Mouse (Mus musculus): ENCODE measurements at regions not wholly inside any gene's neighbourhood (a gene's known extent, or its start where the extent isn't known, plus 50 kb on each side); places are given as distances from the start of the nearest gene placed in this dataset.

DNA sequence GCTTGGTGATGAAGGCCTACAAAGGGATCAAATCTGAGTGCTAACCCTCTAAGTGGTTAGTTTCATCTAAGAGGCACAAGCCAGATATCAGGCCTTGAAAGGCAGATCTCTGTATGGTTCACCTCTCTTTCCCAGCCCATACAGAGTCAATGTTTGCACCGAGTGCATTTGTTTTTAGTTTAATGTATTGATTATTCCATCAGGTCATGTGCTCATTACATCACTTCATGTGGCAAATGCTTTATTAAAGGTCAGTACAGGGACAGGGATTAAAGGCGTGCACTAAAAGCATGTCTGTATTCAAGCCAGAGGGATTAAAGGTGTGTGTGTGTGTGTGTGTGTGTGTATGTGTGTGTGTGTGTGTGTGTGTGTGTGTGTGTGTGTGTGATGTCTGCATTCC lies 132.5 kb upstream of the Dcn start:
- Histone ChIP-seq H3K27ac (no peak overlapping the region), H3K9ac (replicated peaks) (no peak overlapping the region), H3K4me2 (no peak overlapping the region), H3K36me3 (no peaks in the 10 kb centered on the region), H3K27me3 (no peaks in the 10 kb centered on the region), H3K9me3 (no peaks in the 10 kb centered on the region), H3K4me1 (replicated peaks) (no peaks in the 10 kb centered on the region), H3K4me3 (replicated peaks) (no peak overlapping the region)
- no peak for ATAC-seq (ENCODE audit: insufficient number of reproducible peaks, insufficient read depth, low FRiP score, low TSS enrichment, low read depth)
- WGBS: 80% methylated on average over 2 of the region's 2 CpGs

GRCm38 (mm10) chr10:97368625-97369024 lies 110.8 kb upstream of the Dcn start:
- Histone ChIP-seq H3K9me3 (no peaks in the 10 kb centered on the region), H3K27me3 (no peaks in the 10 kb centered on the region), H3K9ac (replicated peaks) (no peak overlapping the region), H3K27ac (no peak overlapping the region), H3K4me1 (replicated peaks) (no peaks in the 10 kb centered on the region), H3K36me3 (no peaks in the 10 kb centered on the region), H3K4me2 (no peak overlapping the region), H3K4me3 (replicated peaks) (no peak overlapping the region)
- no peak for ATAC-seq (ENCODE audit: insufficient number of reproducible peaks, insufficient read depth, low FRiP score, low TSS enrichment, low read depth)
- WGBS: 68% methylated on average over 3 of the region's 3 CpGs

- Histone ChIP-seq H3K4me2 (no peak overlapping the region), H3K4me3 (replicated peaks) (no peak overlapping the region), H3K36me3 (no peaks in the 10 kb centered on the region), H3K4me1 (replicated peaks) (no peaks in the 10 kb centered on the region), H3K9me3 (no peaks in the 10 kb centered on the region), H3K27me3 (no peaks in the 10 kb centered on the region), H3K9ac (replicated peaks) (no peak overlapping the region), H3K27ac (no peak overlapping the region)
- ATAC-seq (ENCODE audit: insufficient number of reproducible peaks, insufficient read depth, low FRiP score, low TSS enrichment, low read depth): no peak
- WGBS: 11% methylated on average over 2 of the region's 2 CpGs
These were observed 103.6 kb upstream of the Dcn start for GRCm38 (mm10) chr10:97375824-97376223.

DNA sequence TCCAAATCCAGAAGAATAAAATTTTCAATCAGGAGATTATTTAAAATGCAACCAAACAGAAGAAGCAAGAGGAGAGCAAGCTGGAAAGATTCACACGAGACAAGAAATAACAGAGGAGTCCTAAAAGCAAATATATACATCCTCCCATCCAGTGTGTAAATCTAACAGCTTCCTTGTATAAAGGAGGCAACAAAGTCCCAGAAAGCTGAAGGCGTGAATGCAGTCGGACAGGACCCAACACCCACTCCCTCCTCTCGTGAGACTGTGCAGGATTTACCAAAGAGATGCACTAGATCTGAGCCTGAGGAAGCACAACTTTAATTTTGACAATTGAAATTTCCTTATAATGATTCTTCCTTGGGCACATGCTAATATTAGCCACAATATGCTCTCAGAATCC lies 103.0 kb upstream of the Dcn start:
- Histone ChIP-seq H3K9me3 (no peaks in the 10 kb centered on the region), H3K27ac (no peak overlapping the region), H3K4me3 (replicated peaks) (no peak overlapping the region), H3K4me1 (replicated peaks) (no peaks in the 10 kb centered on the region), H3K4me2 (no peak overlapping the region), H3K36me3 (no peaks in the 10 kb centered on the region), H3K27me3 (no peaks in the 10 kb centered on the region), H3K9ac (replicated peaks) (no peak overlapping the region)
- no peak for ATAC-seq (ENCODE audit: insufficient number of reproducible peaks, insufficient read depth, low FRiP score, low TSS enrichment, low read depth)
- 70% methylated on average over 4 of the region's 4 CpGs for WGBS

GRCm38 (mm10) chr10:97381586-97381985 lies 97.8 kb upstream of the Dcn start:
- ATAC-seq (ENCODE audit: insufficient number of reproducible peaks, insufficient read depth, low FRiP score, low TSS enrichment, low read depth): no peak
- Histone ChIP-seq H3K4me2 (no peak overlapping the region), H3K9ac (replicated peaks) (no peak overlapping the region), H3K27me3 (no peaks in the 10 kb centered on the region), H3K4me1 (replicated peaks) (no peaks in the 10 kb centered on the region), H3K36me3 (no peaks in the 10 kb centered on the region), H3K4me3 (replicated peaks) (no peak overlapping the region), H3K9me3 (no peaks in the 10 kb centered on the region), H3K27ac (no peak overlapping the region)

- WGBS: 85% methylated on average over 1 of the region's 1 CpGs
These were observed 95.5 kb upstream of the Dcn start for GRCm38 (mm10) chr10:97383881-97384280.

GRCm38 (mm10) chr10:97387196-97387876 lies 92.1 kb upstream of the Dcn start:
- Histone ChIP-seq H3K9me3 (no peaks in the 10 kb centered on the region), H3K4me2 (no peak overlapping the region), H3K27me3 (no peaks in the 10 kb centered on the region), H3K36me3 (no peaks in the 10 kb centered on the region), H3K27ac (no peak overlapping the region), H3K4me3 (replicated peaks) (no peak overlapping the region), H3K4me1 (replicated peaks) (no peaks in the 10 kb centered on the region), H3K9ac (replicated peaks) (no peak overlapping the region)
- WGBS: 62% methylated on average over 3 of the region's 3 CpGs
- ATAC-seq (ENCODE audit: insufficient number of reproducible peaks, insufficient read depth, low FRiP score, low TSS enrichment, low read depth): no peak

More at GRCm38 (mm10) chr10:97383881-97384280, 95.5 kb upstream of the Dcn start:
- Histone ChIP-seq H3K4me2 (no peak overlapping the region), H3K36me3 (no peaks in the 10 kb centered on the region), H3K9me3 (no peaks in the 10 kb centered on the region), H3K9ac (replicated peaks) (no peak overlapping the region), H3K4me3 (replicated peaks) (no peak overlapping the region), H3K27me3 (no peaks in the 10 kb centered on the region), H3K4me1 (replicated peaks) (no peaks in the 10 kb centered on the region), H3K27ac (no peak overlapping the region)
- ATAC-seq (ENCODE audit: insufficient number of reproducible peaks, insufficient read depth, low FRiP score, low TSS enrichment, low read depth): no peak

- no peaks in the 10 kb centered on the region for H3K27me3 ChIP-seq
- no peaks in the 10 kb centered on the region for H3K4me1 ChIP-seq (replicated peaks)
- WGBS: 63% methylated on average over 7 of the region's 7 CpGs
- H3K9ac ChIP-seq (replicated peaks): no peak overlapping the region
- no peak overlapping the region for H3K4me3 ChIP-seq (replicated peaks)
- H3K36me3 ChIP-seq: no peaks in the 10 kb centered on the region
- no peak overlapping the region for H3K4me2 ChIP-seq
- H3K27ac ChIP-seq: no peak overlapping the region
- no peak for ATAC-seq (ENCODE audit: insufficient number of reproducible peaks, insufficient read depth, low FRiP score, low TSS enrichment, low read depth)
- H3K9me3 ChIP-seq: no peaks in the 10 kb centered on the region
These were observed 89.5 kb upstream of the Dcn start for GRCm38 (mm10) chr10:97389647-97390590.

DNA sequence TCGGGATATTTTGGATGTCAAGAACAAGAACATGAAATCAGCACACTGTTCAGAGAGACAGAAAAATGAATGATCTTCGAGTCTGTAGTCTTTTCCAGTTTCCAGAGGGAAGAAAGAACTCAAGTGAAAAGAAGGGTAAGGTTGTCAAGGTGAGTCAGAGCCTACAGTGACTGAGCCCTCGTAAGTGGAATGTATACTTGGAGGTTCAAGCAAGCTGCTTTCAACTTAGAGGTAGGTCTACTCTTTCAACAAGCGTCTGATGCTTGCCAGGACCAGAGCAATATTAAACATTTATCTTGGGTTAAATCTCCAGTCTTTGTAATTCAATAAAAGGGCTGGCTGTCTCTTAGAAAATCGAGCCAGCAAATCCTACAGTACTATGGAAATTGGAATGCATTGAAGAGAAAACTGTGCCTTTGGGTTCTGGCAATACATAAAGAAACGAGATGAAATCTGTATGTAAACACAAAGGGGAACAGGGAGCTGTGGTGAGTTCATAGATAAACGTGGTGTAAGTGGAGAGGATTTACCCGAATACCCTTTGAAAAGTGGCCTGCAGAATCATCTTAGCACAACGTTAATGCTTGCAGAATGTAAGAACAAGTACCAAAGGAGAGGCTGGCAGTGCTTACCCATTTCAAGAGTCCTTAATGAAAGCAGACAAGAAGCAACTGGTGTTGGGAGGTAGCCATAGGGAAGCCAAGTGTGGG lies 82.2 kb upstream of the Dcn start:
- ATAC-seq (ENCODE audit: insufficient number of reproducible peaks, insufficient read depth, low FRiP score, low TSS enrichment, low read depth): no peak
- Histone ChIP-seq H3K9ac (replicated peaks) (no peak overlapping the region), H3K36me3 (no peaks in the 10 kb centered on the region), H3K4me3 (replicated peaks) (no peak overlapping the region), H3K27me3 (no peaks in the 10 kb centered on the region), H3K9me3 (no peaks in the 10 kb centered on the region), H3K4me2 (no peak overlapping the region), H3K4me1 (replicated peaks) (no peaks in the 10 kb centered on the region), H3K27ac (no peak overlapping the region)
- WGBS: 74% methylated on average over 9 of the region's 9 CpGs

GRCm38 (mm10) chr10:97397896-97398295 lies 81.5 kb upstream of the Dcn start:
- no peaks in the 10 kb centered on the region for H3K4me1 ChIP-seq (replicated peaks)
- no peak for ATAC-seq (ENCODE audit: insufficient number of reproducible peaks, insufficient read depth, low FRiP score, low TSS enrichment, low read depth)
- H3K36me3 ChIP-seq: no peaks in the 10 kb centered on the region
- 78% methylated on average over 2 of the region's 2 CpGs for WGBS
- H3K9me3 ChIP-seq: no peaks in the 10 kb centered on the region
- H3K4me2 ChIP-seq: no peak overlapping the region
- H3K4me3 ChIP-seq (replicated peaks): no peak overlapping the region
- H3K27ac ChIP-seq: no peak overlapping the region
- no peaks in the 10 kb centered on the region for H3K27me3 ChIP-seq
- no peak overlapping the region for H3K9ac ChIP-seq (replicated peaks)

- Histone ChIP-seq H3K9ac (replicated peaks) (no peak overlapping the region), H3K4me1 (replicated peaks) (no peaks in the 10 kb centered on the region), H3K4me3 (replicated peaks) (no peak overlapping the region), H3K27ac (no peak overlapping the region), H3K9me3 (no peaks in the 10 kb centered on the region), H3K36me3 (no peaks in the 10 kb centered on the region), H3K27me3 (no peaks in the 10 kb centered on the region), H3K4me2 (no peak overlapping the region)
- WGBS: 91% methylated on average over 2 of the region's 2 CpGs
- no peak for ATAC-seq (ENCODE audit: insufficient number of reproducible peaks, insufficient read depth, low FRiP score, low TSS enrichment, low read depth)
These were observed 76.9 kb upstream of the Dcn start for GRCm38 (mm10) chr10:97402524-97402923.

Data from limb, embryonic 12.5 days (tissue).